Mouse (Mus musculus) left cerebral cortex, adult 9 months (tissue): Measurements from ENCODE around the gene Gm6583.

Source experiments
- DNase-seq, 2 experiments: peaks; one replicate each; pipeline ENCODE4 v3.0.0; 2022; ENCODE audit warnings: low spot score in 2 of 2

The Gm6583 gene

GRCm38 (mm10) chr5:112355910-112356309 lies at the start of gene Gm6583:
Gene Gm6583 (minus strand): TSS chr5:112356033.
- DNase-seq, result no peak

DNA sequence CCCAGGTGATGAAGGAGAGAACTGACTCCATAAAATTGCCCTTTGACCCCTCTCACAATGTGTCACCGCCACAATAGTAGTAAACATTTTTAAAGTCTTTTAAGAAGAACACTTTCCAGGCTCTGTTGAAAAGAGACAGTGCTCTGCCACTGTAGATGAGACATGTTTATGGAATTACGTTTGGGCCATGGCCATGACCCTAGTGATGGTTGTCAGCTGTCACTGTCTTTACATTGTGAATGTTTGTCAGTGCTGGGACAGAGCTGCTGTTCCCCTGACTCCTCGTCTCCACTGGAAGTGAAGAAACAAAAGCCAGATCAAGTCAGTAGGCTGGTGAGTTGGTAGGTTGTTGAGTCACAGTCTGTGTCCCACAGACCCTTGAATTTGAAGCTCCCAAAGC lies 46.6 kb upstream of the Gm6583 start:
- no peak for DNase-seq

DNA sequence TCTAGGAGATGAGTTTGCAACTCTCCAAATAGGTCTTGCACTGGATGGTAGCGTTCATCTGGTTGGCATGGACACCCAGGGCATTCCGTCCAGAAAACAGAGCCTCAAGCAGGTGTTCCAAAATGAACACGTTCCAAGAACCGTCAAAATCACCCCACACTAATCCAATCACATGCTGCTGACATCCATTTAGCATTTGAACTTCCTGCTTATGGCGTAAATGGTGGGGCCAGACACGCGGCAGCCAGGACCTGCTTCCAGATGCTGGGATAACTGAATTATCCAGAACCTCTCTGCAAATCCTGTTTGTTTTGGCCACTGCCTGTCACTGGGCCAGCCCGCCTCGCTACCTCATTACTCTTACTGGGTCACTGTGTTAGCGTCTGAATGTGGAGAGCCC lies 43.5 kb upstream of the Gm6583 start:
- DNase-seq, result no peak

DNA sequence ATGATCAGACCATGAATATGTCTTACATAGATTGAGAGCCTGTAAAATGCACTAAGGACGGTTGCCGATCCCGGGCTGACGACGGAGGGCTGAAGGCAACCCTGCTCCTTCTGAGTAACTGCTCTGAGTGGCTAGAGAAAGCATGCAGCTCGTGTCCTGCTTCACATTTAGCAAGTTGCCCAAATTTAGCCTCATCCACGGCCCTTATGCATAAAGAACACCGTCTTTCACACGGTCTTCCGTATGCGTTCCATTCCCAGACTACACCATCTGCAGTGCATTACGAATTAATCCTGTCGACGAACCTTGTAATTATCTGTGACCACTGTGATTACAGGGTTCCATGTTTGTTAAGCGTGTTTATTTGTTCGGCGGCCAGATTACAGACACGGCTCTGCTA lies 40.2 kb upstream of the Gm6583 start:
- DNase-seq, result no peak

DNA sequence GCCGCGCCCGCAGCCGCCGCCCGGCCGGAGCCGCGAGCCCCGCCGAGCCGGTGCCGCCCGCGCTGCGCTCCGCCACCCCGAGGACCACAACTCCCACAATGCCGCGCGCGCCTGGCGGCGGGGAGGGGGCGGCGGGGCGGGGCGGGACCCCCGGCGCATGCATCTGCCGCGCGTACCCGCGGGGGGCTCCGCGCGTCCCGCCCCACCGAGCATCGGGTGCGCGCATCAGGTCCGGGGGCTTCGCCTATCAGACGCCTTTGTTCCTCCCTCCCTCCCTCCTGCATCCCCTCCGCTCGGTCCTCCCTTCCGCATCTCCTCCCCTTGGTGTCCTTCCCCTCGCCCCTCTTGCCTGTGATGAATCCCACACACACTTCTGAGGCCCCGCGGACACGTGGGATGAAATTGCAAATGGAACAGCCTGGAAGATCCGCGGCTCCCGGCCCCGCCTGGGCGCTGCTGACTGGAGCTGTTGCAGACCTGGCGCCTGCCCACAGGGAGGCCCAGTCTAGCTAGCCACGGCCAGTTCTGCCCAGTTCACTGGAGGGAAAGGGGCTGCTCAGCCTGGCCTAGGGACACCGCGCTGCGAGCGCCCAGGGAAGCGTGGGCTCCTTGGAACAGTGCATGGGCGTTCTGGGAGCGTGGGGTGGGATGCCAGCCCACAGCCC lies 39.1 kb upstream of the Gm6583 start, which contains the start of gene Asphd2:
Gene Asphd2 (minus strand): TSS at position 88 of the 665 bp plus-strand sequence.
- peak; percentile 65 to 86 for DNase-seq

DNA sequence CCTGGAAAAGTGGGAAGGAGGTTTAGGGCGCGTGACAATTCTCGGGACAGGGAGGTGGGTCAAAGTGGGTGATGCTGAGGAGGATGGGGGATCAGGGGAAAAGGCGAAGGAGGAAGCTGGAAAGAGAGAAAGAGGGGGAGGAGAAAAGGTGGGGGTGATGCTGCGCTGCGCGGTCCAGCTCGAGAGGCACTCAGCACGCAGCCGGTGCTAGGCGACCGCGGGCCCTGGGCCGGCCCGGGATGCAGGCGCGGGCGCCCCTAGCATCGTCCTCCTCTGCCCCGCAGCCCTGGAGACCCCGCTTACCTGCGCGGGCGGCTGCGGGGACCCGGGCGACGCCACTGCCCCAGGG lies 38.6 kb upstream of the Gm6583 start:
- DNase-seq, result no peak

DNA sequence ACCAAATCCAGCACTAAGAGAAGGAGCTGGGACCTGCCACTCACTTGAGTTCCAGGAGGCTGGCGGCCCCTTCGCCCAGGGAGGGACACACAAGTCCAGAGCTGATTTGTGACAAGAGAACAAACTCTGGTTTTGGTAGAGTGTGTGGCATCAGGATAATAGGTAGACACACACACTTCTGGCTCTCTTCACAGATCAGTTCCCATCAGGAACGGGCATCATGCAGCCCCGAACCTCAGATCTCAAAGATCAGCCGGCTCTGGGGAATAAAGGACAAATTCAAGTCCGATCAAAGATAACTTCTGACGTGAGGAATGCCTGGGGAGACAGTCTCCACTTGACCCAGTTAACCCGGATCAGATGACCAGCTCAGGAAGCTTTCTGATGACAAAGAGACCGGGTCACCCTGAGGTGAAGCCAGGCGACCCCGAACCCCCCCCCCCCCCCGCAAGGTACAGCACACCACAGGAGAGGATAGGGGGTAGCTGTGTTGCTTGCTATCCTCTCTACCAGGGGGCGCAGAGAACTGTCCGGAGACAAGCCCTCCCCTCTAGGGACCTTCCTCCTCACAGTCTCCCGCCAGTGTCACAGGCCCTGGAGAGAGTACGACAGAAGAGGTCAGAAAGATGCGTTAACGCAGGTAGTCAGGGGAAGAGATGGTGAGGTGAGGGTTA lies 38.0 kb upstream of the Gm6583 start:
- no peak for DNase-seq

- no peak for DNase-seq
Observed at GRCm38 (mm10) chr5:112391676-112392323, 36.0 kb upstream of the Gm6583 start.

DNA sequence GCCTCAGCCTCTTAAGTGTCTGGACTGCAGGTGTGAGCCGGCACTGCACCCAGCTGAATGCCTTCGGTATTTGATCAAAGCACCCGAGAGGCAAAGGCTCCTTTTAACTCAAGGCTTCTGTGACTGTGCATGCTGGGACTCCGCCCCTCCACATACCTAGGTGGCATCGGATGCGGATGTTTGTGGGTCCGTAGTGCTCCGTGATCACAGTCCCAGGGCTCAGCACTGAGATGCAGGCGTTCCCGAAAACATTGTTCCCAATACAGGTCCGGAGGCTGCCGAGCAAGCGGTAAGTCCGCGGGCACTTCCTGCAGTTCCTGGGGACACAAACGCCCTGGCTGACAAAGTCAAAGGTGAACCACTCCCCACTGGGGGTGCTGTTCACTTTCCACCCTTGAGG lies 35.2 kb upstream of the Gm6583 start:
- no peak for DNase-seq

DNA sequence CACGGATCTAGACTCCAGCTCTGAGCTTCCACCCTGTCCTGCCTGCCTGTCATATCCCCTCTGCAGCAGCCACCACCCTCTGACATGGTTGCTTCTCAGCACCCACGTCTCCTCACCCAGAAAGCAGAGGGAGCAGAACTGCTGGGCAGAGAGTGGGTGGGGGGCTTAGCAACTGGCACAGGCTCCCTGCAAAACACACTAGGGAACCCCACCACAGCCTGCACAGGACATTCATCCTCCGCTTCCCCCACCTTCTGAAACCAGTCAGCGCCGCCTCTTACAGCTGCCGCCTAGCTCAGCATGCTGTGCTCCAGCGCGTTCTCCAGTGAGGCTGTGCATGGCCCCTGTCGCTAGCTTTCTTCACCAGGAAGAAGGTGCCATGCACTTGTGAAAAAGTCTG lies 33.5 kb upstream of the Gm6583 start:
- no peak for DNase-seq

GRCm38 (mm10) chr5:112385973-112386372 lies 30.1 kb upstream of the Gm6583 start:
- no peak for DNase-seq

DNA sequence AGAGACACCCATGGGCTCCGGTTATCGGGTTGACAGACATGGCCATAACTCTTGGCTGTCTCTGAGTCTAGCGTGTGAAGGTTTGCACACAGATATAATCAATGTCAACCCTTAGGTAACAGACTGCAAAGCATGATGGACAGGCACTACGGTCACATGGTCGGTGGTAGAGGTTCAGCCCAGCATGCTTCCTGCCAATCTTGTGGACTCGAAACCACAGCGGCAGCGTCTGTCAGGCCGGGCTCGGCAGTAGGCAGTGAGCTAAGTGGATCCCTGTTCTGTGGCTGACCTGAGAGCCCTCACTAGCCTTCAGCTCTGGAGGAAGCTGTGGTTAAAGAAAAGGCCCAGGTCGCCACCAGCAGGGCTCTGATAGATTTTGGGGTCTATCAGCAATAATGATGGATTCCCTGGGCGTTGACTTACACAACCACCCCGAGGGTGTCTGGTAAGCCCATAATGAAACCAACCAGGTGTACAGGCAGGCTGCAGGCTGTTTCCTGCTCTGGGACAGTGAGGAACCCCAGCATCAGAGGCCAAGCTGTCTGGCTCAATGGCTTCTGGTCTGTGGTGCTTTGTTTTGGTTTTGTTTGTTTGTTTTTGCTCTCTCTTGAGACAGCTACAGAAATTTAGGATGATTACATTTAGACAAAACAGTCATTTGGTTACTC lies 29.1 kb upstream of the Gm6583 start:
- DNase-seq, result no peak

GRCm38 (mm10) chr5:112382641-112383330 lies 27.0 kb upstream of the Gm6583 start:
- DNase-seq, result peak in 1 of 2 experiments; percentile 67

DNA sequence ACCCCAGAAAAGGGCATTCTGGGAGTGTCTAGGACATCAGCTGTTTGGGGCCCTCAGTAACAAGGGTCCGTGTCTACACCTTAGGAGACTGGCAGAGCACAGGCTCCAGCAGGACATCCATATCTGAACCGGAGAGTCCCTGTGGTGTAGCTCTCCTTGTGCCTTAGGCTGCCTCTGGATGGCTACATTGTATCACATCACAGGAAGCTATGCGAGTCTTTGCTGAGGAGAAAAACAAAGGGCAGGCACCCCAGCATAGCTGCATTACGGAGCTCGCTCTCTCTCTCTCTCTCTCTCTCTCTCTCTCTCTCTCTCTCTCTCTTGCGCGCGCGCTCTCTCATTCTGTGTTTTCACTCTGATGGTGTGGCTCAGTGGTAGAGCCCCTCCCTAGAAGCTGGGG lies 26.2 kb upstream of the Gm6583 start:
- DNase-seq, result no peak

- DNase-seq, result no peak
Observed at GRCm38 (mm10) chr5:112381154-112381553, 25.3 kb upstream of the Gm6583 start.

- DNase-seq, result no peak
Observed at GRCm38 (mm10) chr5:112378716-112379115, 22.9 kb upstream of the Gm6583 start.

DNA sequence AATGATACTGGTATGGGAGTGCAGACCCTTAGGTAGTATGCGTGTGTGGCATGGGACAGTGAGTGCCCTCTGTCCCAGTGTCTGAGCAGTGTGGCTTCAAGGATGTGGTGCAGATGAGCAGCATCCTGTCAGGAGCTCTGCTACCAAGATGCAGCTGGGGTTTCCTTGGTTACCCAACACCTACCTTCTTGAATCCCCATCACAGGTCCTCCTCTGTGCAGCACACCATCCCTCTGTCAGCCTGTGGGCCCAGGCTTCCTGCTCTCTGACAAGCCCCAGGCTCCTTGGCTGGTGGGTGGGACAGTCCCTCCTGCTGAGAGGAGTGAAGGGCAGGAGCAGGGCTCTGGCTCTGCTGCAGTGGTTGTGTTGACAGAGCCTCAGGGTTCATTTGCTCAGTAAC lies 21.5 kb upstream of the Gm6583 start:
- no peak for DNase-seq

DNA sequence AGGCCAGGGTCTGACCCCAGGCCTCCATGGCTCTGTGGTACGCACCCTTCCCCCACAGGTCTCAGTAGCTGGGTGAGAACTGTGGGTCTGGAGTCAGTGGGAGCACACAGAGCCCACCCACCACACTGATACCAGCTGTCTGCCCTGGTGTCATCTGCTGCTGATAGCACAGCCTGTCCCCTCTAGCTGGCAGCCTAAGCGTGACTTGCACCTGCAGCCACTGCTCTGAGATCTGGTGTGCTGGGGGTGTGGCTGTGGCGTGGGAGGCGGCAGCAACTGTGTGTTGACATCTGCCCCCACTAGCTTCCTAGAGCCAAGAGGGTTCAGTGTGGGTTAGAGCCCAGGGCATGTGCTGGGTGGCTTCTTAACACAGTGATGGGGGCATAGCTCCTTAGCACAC lies 20.3 kb upstream of the Gm6583 start:
- no peak for DNase-seq

- DNase-seq, result peak in 1 of 2 experiments; percentile 78
Observed at GRCm38 (mm10) chr5:112371933-112372332, 16.1 kb upstream of the Gm6583 start.

DNA sequence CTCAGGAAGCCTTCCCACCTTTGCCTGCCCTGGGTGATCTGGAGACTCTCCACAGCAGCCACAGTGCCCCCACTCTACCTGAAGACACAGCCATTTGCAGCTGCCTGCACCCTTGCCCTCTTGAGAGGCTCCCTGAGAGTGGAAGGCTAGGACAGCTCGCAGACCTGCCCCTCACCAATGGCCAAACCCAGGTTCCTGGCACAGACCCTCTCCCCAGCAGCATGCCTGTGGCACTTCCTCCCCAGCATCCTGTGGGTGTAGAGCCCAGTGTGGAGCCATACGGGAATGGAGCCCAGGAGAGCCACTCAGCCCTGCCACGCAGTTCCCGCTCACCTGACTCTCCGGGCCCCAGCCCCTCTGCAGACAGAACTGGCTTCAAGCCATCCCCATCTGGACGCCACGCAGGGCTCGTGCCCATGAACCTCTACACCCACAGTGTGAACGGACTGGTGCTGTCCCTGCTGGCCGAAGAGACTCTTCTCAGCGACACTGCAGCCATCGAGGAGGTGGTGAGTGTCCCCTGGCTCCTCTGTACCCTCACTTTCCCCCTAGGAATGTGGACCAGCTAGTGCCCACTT lies 14.5 kb upstream of the Gm6583 start:
- no peak for DNase-seq

GRCm38 (mm10) chr5:112369326-112369725 lies 13.5 kb upstream of the Gm6583 start:
- no peak for DNase-seq

DNA sequence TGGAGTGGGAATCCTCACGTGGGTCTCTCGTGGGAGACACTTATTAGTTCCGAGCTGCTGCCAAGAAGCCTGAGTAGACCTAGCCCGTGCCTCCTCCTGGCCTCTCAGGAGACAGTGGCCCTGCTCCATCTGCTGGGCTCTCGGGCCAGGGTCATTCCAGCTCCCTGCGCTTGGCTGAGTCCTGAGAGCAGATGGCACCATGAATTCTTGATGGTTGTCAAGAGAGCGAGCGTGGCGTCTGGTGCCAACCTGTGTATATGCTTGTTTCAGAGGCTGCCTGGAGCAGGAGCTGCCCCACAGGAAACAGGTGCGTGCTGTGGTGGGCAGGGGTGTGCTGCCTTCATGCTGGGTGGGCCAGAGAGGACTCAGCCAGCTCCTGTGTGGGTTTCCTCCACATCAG lies 12.8 kb upstream of the Gm6583 start:
- no peak for DNase-seq
